Mouse (Mus musculus) layer of hippocampus, adult 9-11 months (tissue): Measurements from ENCODE around the gene Jph2.
"Not testable (repeated sequence)": the region's sequence is repeated elsewhere in the genome, so short reads cannot be mapped to it uniquely, and the experiment has no call there.

ENCODE experiments used
- DNase-seq: peaks from one replicate; pipeline ENCODE4 v3.0.0; 2022

The Jph2 gene

GRCm38 (mm10) chr2:163397905-163398304 is at the start of gene Jph2:
TSS of gene Jph2 (minus strand) at chr2:163397993.
- DNase-seq = no peak

- no peak for DNase-seq
Observed at GRCm38 (mm10) chr2:163447375-163447774, 49.6 kb upstream of the Jph2 start.

DNA sequence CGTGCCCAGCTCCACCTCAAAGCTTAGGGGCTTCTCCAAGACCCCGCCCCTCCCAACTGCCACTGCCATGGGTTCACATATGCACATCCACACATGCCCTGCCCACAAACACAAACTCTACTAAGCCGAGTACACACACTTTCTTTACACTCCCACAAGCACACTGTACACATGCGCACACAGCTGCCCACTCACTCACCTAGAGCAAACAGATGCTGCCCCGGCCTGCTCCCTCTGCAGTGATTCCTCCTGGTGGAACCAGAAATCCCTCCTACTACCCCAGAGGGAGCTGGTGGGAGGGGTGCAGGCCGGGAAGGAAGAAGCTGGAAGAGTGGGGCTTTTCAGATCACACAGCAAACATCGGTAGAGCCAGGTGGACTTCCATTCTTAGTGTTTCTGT is 46.2 kb upstream of the Jph2 start:
- DNase-seq = no peak

- DNase-seq = no peak
Observed at GRCm38 (mm10) chr2:163443543-163443942, 45.8 kb upstream of the Jph2 start.

DNA sequence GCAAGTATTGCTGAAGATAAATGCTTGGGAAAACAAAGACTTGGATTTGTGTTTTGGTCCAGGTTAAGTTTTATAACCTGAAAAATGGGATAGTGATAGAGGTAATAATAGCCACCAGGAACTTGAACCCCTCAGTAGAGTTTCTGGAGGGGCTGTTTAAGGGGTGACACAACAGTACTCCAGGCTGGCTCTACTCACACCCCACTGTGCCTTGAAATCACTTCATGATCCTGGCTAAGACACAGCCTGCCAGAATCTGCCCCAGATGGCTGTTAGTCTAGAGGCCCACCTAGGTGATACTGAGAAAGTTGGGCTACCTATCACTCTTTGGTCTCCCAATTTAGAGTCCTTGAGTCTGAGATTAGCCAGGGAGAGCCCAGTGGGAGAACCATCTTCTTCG is 41.7 kb upstream of the Jph2 start:
- DNase-seq = no peak

- DNase-seq = no peak
Observed at GRCm38 (mm10) chr2:163438619-163439451, 41.0 kb upstream of the Jph2 start.

DNA sequence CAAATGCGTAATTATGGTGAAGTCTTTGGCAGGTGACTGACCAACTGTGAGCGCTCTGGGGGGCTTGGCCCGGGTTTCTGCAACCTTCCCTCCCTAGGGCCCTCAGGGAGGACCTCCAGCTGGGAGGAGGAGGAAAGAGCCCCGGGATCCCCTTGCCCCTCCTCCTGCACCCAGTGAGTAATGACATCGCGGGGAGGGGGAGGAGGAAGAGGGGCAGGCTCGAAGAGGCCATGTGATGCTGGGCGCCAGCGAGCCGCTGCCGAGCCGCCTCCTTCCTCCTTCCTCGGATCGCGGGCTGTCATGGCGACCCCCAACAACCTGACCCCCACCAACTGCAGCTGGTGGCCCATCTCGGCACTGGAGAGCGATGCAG is 40.4 kb upstream of the Jph2 start, which contains the start of gene Gdap1l1:
Gdap1l1 (plus strand) TSS at position 231 of the 373 bp plus-strand sequence.
- peak; percentile 83 for DNase-seq

DNA sequence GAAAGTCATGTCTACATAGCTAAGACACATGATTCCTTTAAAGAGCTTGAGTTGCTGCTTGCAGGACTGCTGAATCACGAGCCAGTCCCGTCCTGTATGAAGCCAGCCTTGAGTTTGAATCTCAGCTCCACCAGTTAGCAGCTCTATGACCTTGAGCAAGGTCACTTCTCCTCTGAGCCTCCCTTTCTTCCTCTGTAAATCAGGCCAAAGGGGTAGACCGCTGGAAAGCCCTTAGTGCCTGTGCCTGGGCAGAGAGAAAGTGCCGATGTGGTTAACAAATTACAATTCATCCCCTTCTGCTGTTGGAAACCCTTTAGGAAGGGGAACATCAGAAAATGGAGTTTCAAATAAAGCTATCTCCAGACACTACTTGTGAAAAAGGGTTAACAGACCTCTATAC is 40.0 kb upstream of the Jph2 start:
- no peak for DNase-seq

DNA sequence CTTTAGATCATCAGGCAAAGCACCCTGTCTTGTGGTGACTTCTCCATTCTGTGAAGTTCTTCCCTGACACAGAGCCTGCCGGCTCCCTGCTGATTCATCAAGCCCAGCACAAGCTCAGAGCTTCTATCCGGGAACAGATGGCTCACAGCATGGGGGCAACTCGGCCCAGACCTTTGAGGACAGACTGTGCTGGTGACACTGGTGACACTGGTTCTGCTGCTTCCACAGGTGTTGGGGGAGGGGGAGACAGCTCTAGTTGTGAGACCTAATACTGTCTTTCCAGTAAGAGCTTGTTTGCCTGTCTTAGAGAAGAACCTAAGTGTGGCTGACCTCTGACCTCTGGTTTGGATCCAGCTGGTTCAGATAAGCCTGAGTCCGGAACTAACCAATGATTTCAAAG is 36.2 kb upstream of the Jph2 start:
- no peak for DNase-seq

DNA sequence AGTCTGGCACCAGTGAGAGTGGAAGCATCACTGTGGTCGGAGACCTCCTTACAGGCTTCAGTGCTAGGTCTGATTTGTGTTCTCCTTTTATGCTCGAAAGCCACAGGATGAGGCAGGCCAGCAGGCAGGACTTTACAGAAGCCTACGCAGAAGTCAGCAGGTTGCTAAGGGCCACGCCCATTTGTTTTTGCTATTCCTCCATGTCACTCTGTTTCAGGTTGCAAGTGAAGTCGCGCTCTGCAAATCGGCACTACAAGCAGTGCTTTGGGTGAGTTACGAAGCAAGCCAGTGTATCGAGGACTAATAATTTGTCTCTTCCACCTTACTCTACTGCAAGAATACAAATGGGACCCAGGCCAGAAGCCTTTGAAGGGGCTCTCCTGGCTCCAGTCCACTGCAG is 33.5 kb upstream of the Jph2 start:
- no peak for DNase-seq

GRCm38 (mm10) chr2:163428346-163429011 is 30.7 kb upstream of the Jph2 start:
- no peak for DNase-seq

GRCm38 (mm10) chr2:163424597-163424996 is 26.8 kb upstream of the Jph2 start, which contains the start of gene Oser1:
TSS of gene Oser1 (minus strand) at chr2:163424697.
- DNase-seq = no peak

DNA sequence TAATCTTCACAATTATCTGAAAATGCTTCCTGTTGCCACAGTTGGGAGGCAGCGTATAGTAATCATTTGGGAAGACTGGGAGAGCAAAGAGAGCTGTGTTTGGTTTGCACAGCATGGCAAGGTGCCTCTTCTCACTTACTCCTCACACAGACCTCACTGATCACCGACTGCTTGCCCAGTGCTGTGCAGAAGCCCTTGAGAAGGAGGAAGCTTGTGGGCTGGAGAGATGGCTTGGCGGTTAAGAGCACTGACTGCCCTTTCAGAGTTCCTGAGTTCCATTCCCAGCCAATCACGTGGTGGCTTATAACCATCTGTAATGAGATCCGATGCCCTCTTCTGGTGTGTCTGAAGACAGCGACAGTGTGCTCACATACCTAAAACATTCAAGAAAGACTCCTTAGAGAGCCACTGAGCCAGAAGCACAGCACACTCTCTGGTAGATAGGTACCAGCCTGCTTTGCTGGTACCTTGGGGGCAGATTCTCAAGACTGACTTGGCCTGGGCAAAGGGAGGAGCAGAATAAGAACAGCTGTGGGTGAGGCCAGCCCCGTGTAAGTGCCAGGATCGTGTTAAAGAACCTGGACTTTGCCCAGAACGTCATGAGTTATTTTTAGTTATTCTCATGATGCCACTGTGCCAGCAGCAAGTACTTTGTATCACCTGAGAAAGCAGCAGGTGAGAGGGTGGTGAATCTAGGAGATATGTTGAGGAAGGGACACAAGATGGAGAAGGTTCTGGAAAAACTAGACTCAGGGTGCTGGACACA is 25.3 kb upstream of the Jph2 start:
- DNase-seq = no peak

- no peak for DNase-seq
Observed at GRCm38 (mm10) chr2:163420366-163420886, 22.6 kb upstream of the Jph2 start.

DNA sequence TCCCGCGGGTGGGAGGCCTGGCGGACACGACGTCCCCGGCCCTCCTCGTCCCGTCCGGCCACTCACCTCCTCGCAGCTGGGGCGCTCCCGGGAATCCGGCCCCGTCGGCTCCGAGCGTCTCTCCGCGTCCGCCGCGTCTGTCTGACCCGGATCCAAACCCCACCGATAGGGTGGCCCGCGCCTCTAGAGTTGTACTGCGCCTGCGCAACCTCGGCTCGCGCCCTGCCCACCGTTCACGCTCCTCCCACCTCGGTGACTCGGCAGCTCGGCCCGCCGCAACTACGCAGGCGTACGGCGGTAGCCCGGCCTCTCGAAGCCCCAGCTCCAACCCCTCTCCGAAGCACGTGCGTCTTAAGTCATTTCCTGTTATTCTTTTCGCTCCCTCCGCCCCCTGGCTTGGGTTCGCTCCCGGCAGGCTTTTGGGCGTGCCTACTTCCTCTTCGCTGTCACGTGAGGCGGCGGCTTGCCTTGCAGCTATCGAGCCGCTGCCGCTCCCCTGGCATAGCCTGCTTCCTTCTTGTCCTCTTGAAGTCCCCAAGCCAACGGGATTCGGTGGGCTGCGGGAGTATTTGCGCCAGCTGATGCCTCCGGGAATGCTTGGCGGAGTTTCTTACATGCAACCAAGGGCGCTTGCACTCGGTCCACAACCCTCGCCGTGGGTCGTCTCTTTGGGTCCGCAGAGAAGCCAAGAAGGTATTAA is 21.7 kb upstream of the Jph2 start:
- peak; percentile 100 for DNase-seq

- no peak for DNase-seq
Observed at GRCm38 (mm10) chr2:163418841-163419345, 21.1 kb upstream of the Jph2 start.

GRCm38 (mm10) chr2:163417830-163418229 is 20.0 kb upstream of the Jph2 start:
- no peak for DNase-seq

DNA sequence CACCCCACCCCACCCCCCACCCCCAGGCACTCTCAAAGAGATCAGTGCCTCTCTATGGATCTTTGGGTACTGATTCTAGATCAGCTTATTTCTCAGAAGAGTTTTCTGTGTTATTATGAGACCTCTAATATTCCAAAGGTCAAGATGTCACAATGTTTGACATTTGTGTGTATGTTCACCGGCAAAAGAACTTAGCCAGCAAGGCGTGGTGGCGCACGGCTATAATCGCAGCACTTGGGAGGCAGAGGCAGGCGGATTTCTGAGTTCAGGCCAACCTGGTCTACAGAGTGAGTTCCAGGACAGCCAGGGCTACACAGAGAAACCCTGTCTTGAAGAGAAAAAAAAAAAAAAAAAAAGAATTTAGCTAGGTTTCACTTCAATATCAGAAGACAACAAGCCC is 19.2 kb upstream of the Jph2 start:
- DNase-seq = no peak

- DNase-seq = no peak
Observed at GRCm38 (mm10) chr2:163412846-163413590, 15.2 kb upstream of the Jph2 start.

DNA sequence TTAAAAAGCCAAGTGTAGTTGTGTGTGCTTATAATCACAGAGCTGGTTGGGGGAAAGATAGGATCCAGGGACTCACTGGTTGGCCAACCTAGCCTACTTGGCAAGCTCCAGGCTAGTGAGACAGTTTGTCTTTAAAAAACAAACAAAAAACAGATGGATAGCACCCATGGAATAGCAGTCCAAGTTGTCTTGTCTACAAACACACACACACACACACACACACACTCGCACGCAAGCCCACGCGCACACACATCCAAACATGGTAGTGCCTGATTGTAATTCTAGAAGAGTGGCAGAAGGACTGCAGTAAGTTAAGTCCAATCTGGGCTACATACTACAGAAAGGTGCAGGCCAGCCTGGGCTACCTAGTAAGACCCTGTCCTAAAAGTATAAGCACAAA is 14.6 kb upstream of the Jph2 start:
- DNase-seq = peak; percentile 65

GRCm38 (mm10) chr2:163411840-163412239 is 14.0 kb upstream of the Jph2 start:
- DNase-seq = no peak

- not testable (repeated sequence) for DNase-seq
Observed at GRCm38 (mm10) chr2:163411344-163411743, 13.6 kb upstream of the Jph2 start.
